Mouse (Mus musculus) CH12.LX (cell line): ENCODE data around the gene Sh3rf1. TPM values are rescaled to one million over a fixed set of nuclear protein-coding genes. Genes with fewer than 3 reads are reported as not detected.
A peak's percentile ranks its signal among the peaks of the same experiment; 100 is the strongest.

Experiments
- DNase-seq: peaks from one replicate; pipeline ENCODE4 v3.0.0-alpha.2; 2013; ENCODE audit errors: extremely low read depth
- H3K27ac ChIP-seq: 2 replicates; pipeline ENCODE4 v1.5.1; 2012; ENCODE audit warnings: low read depth, mild to moderate bottlenecking, control low read depth, moderate library complexity; ENCODE audit not compliant: insufficient read depth
- H3K27me3 ChIP-seq: replicated peaks from 2 replicates; pipeline ENCODE3; 2012; ENCODE audit warnings: inconsistent platforms
- H3K36me3 ChIP-seq, 2 experiments: replicated peaks in 1 of 2; 2 replicates each; pipeline versions ENCODE3 to v1.6.1; 2012; ENCODE audit warnings: inconsistent platforms in 1 of 2, low read length in 1 of 2, mild to moderate bottlenecking in 1 of 2, mixed read lengths in 1 of 2, moderate library complexity in 1 of 2; ENCODE audit not compliant: control insufficient read depth in 1 of 2, insufficient read depth in 1 of 2
- H3K4me1 ChIP-seq, 2 experiments: 2 replicates each; pipeline ENCODE4 v1.6.1; 2012; ENCODE audit warnings: inconsistent platforms in 1 of 2, moderate library complexity in 1 of 2; ENCODE audit not compliant: insufficient read depth in 2 of 2, control insufficient read depth in 1 of 2
- H3K4me2 ChIP-seq: 2 replicates; pipeline ENCODE4 v1.6.1; 2012; ENCODE audit warnings: low read depth, mild to moderate bottlenecking, control low read depth; ENCODE audit not compliant: poor library complexity, insufficient read depth, severe bottlenecking
- H3K4me3 ChIP-seq, 3 experiments: fragments of 150-350 bp in 1 of 3; sonication (generic) in 1 of 3; replicated peaks in 1 of 3; 2 replicates each; pipeline versions ENCODE3 to v1.5.1; 2011 to 2012; ENCODE audit warnings: low read depth in 2 of 3, low read length in 2 of 3, mild to moderate bottlenecking in 2 of 3, moderate library complexity in 2 of 3, control low read depth in 1 of 3, improper control_type of control experiment in 1 of 3, inconsistent platforms in 1 of 3, mixed read lengths in 1 of 3; ENCODE audit not compliant: poor library complexity in 1 of 3
- H3K79me2 ChIP-seq: replicated peaks from 2 replicates; pipeline ENCODE4 v1.6.1; 2012; ENCODE audit warnings: mild to moderate bottlenecking, moderate library complexity; ENCODE audit not compliant: control insufficient read depth, poor library complexity, insufficient read depth, severe bottlenecking; ENCODE audit errors: extremely low read depth
- H3K9ac ChIP-seq: 2 replicates; pipeline ENCODE4 v1.6.1; 2012; ENCODE audit warnings: low read depth, mild to moderate bottlenecking, control low read depth, moderate library complexity; ENCODE audit not compliant: insufficient read depth
- H3K9me3 ChIP-seq: replicated peaks from 2 replicates; pipeline ENCODE3; 2012; ENCODE audit warnings: low read length, inconsistent platforms, mixed read lengths
- BHLHE40 ChIP-seq: IDR thresholded peaks from 2 replicates; pipeline ENCODE4 v1.6.1; 2011; ENCODE audit warnings: mild to moderate bottlenecking, low read depth, low read length, improper control_type of control experiment
- CHD2 ChIP-seq: IDR thresholded peaks from 2 replicates; pipeline ENCODE4 v1.6.1; 2011; ENCODE audit warnings: low read length, improper control_type of control experiment
- CTCF ChIP-seq, 2 experiments: IDR thresholded peaks in 1 of 2; conservative IDR thresholded peaks in 1 of 2; 2 replicates each; pipeline ENCODE4 v1.5.1; 2011 to 2012; ENCODE audit warnings: low read depth in 2 of 2, low read length in 2 of 2, improper control_type of control experiment in 1 of 2, inconsistent platforms in 1 of 2, mild to moderate bottlenecking in 1 of 2, moderate library complexity in 1 of 2
- E2F4 ChIP-seq: IDR thresholded peaks from 2 replicates; pipeline ENCODE4 v1.6.1; 2011; ENCODE audit warnings: low read depth, low read length, improper control_type of control experiment; ENCODE audit not compliant: insufficient replicate concordance
- ELF1 ChIP-seq: IDR thresholded peaks from 2 replicates; pipeline ENCODE4 v1.6.1; 2014; ENCODE audit warnings: low read depth, mild to moderate bottlenecking, inconsistent platforms, low read length, improper control_type of control experiment
- ETS1 ChIP-seq: conservative IDR thresholded peaks from 2 replicates; pipeline ENCODE4 v1.6.1; 2012; ENCODE audit warnings: low read depth, mild to moderate bottlenecking, inconsistent platforms, low read length, improper control_type of control experiment, moderate library complexity
- GABPA ChIP-seq: IDR thresholded peaks from 2 replicates; pipeline ENCODE4 v1.6.1; 2012; ENCODE audit warnings: low read depth, low read length, improper control_type of control experiment, inconsistent platforms; ENCODE audit not compliant: insufficient replicate concordance
- HCFC1 ChIP-seq: IDR thresholded peaks from 2 replicates; pipeline ENCODE4 v1.6.1; 2012; ENCODE audit warnings: low read depth, mild to moderate bottlenecking, inconsistent platforms, low read length, improper control_type of control experiment
- JUN ChIP-seq: IDR thresholded peaks from 2 replicates; pipeline ENCODE4 v1.6.1; 2011; ENCODE audit warnings: low read depth, mild to moderate bottlenecking, low read length, improper control_type of control experiment, moderate library complexity; ENCODE audit not compliant: insufficient read depth
- JUND ChIP-seq: conservative IDR thresholded peaks from 2 replicates; pipeline ENCODE4 v1.6.1; 2011; ENCODE audit warnings: low read depth, low read length, improper control_type of control experiment
- MAX ChIP-seq: IDR thresholded peaks from 2 replicates; pipeline ENCODE4 v1.6.1; 2011; ENCODE audit warnings: low read length, improper control_type of control experiment
- MAZ ChIP-seq: IDR thresholded peaks from 2 replicates; pipeline ENCODE4 v1.6.1; 2012; ENCODE audit warnings: low read depth, mild to moderate bottlenecking, inconsistent platforms, low read length, improper control_type of control experiment, moderate library complexity
- MYC ChIP-seq: IDR thresholded peaks from 2 replicates; pipeline ENCODE4 v1.6.1; 2011; ENCODE audit warnings: low read depth, mild to moderate bottlenecking, improper control_type of control experiment, low read length
- NRF1 ChIP-seq: IDR thresholded peaks from 2 replicates; pipeline ENCODE4 v1.6.1; 2014; ENCODE audit warnings: low read depth, mild to moderate bottlenecking, inconsistent platforms, low read length, improper control_type of control experiment, moderate library complexity
- RAD21 ChIP-seq: IDR thresholded peaks from 2 replicates; pipeline ENCODE4 v1.6.1; 2011; ENCODE audit warnings: low read depth, mild to moderate bottlenecking, low read length, improper control_type of control experiment, moderate library complexity
- SIN3A ChIP-seq: IDR thresholded peaks from 2 replicates; pipeline ENCODE4 v1.6.1; 2012; ENCODE audit warnings: low read length, improper control_type of control experiment, inconsistent platforms
- TCF12 ChIP-seq: IDR thresholded peaks from 2 replicates; pipeline ENCODE4 v1.6.1; 2014; ENCODE audit warnings: low read depth, mild to moderate bottlenecking, inconsistent platforms, low read length, improper control_type of control experiment
- UBTF ChIP-seq: IDR thresholded peaks from 2 replicates; pipeline ENCODE4 v1.6.1; 2012; ENCODE audit warnings: low read depth, mild to moderate bottlenecking, inconsistent platforms, low read length, improper control_type of control experiment, moderate library complexity
- ZC3H11A ChIP-seq: IDR thresholded peaks from 2 replicates; pipeline ENCODE4 v1.6.1; 2012; ENCODE audit warnings: low read depth, mild to moderate bottlenecking, inconsistent platforms, low read length, improper control_type of control experiment
- ZMIZ1 ChIP-seq: IDR thresholded peaks from 2 replicates; pipeline ENCODE4 v1.6.1; 2012; ENCODE audit warnings: low read depth, mild to moderate bottlenecking, inconsistent platforms, low read length, improper control_type of control experiment
- ZNF384 ChIP-seq: IDR thresholded peaks from 2 replicates; pipeline ENCODE4 v1.6.1; 2012; ENCODE audit warnings: low read depth, low read length, improper control_type of control experiment, inconsistent platforms
- dilution Hi-C: fragments of 300-500 bp; cut with MboI; formaldehyde crosslinking; loops from 2 replicates; pipeline ENCODE4 v1.14.3; 2020; ENCODE audit warnings: low sequenced_read_pairs; ENCODE audit not compliant: extremely low pct_unique_long_range_greater_than_20kb, extremely low pct_ligation_motif_present
- in situ Hi-C: fragments of 300-500 bp; cut with MboI; formaldehyde crosslinking; loops from 3 replicates; pipeline ENCODE4 v1.14.3; 2019; ENCODE audit warnings: low sequenced_read_pairs, low pct_ligation_motif_present, low pct_unique_long_range_greater_than_20kb, mixed read lengths
- polyA plus RNA-seq: library from polyadenylated mRNA; unstranded; fragments of >175 nt; gene quantifications from 2 replicates; pipeline ENCODE4 v1.2.1, GENCODE M21; 2012; ENCODE audit warnings: low read depth; ENCODE audit not compliant: insufficient read length
- total RNA-seq, 2 experiments: library from RNA; depleted of rRNA; stranded (reverse); fragments of 300-350 nt in 1 of 2; fragments of >200 nt in 1 of 2; gene quantifications; 2 replicates each; pipeline ENCODE4 v1.2.3; 2012 to 2014

The Sh3rf1 gene
- total and polyA plus RNA-seq, 3 experiments: 6.0 to 16.8 (median 10.6) TPM

DNA sequence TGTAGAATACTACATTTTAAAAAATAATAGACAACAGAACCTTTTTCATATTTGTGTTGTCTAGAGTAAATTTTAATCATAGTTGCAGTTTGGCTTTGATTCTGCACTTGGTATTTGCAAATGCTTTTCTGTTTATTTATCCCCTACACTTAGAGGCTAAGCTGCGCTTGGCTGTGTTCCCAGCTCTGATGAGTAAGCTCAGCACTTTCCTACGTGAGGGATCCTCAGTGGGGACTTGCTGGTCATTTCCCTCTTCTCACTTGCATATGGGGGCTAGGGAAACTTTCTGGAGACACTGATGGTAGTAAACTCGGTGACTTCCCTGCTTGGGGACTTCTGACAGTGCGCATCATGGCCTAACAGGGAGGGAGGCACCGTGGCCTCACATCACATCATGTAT is 41.7 kb downstream of the Sh3rf1 start:
- dilution Hi-C loops (no loop called here), in situ Hi-C loops (loop anchor here (5.0 kb wide), 1 partner anchor 38 kb away; no protein-coding TSS in a partner anchor)
- no peaks in the 10 kb centered on the region for H3K9me3 ChIP-seq
- H3K4me2 ChIP-seq: no peak overlapping the region
- peak; percentile 40 for DNase-seq
- H3K79me2 ChIP-seq: peaks cover 16% of the 10 kb centered on the region
- TF ChIP-seq CHD2 (no peak), JUN (no peak), CTCF (conservative IDR thresholded peaks at IDR 0.05 in 1 of 2, IDR thresholded peaks at IDR 0.05 in 1 of 2; ENCODE audit: low read depth in 2 of 2, low read length in 2 of 2) (no peak), MAZ (no peak), GABPA (no peak), ZMIZ1 (no peak), UBTF (no peak), ZNF384 (no peak)
- peaks cover 0 to 23% of the 10 kb centered on the region in 2 experiments for H3K36me3 ChIP-seq
- no peak overlapping the region for H3K9ac ChIP-seq
- no peak overlapping the region for H3K4me3 ChIP-seq
- H3K27me3 ChIP-seq: no peaks in the 10 kb centered on the region
- peaks cover 8 to 46% of the 10 kb centered on the region in 2 experiments for H3K4me1 ChIP-seq
- no peak overlapping the region for H3K27ac ChIP-seq

DNA sequence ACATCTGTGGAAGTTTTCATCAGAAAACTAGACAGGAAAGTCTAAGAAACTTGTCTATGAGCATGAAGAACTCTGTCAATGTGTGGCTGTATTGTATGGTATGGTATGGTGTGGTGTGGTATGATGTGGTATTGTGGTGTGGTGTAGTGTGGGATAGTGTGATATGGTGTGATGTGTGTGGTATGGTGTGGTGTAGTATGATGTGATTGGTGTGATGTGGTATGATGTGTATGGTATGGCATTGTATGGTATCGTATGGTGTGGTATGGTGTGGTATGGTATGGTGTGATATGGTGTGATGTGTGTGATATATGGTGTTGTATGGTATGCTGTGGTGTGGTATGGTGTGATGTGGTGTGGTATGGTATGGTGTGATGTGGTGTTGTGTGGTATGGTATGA is 43.4 kb downstream of the Sh3rf1 start:
- in situ Hi-C loops (loop anchor here (5.0 kb wide), 1 partner anchor 40 kb away; no protein-coding TSS in a partner anchor), dilution Hi-C loops (no loop called here)
- peaks cover 10% of the 10 kb centered on the region for H3K79me2 ChIP-seq
- H3K27ac ChIP-seq: no peak overlapping the region
- H3K4me1 ChIP-seq: peaks cover 10 to 46% of the 10 kb centered on the region in 2 experiments
- no peak for DNase-seq
- H3K9ac ChIP-seq: no peak overlapping the region
- H3K36me3 ChIP-seq: peaks cover 0 to 26% of the 10 kb centered on the region in 2 experiments
- H3K4me3 ChIP-seq: peak overlapping the region in 1 of 3 experiments; percentile 25
- H3K27me3 ChIP-seq: no peaks in the 10 kb centered on the region
- H3K9me3 ChIP-seq: no peaks in the 10 kb centered on the region
- TF ChIP-seq JUN: no peak
- no peak for TF ChIP-seq NRF1
- no peak for TF ChIP-seq GABPA
- no peak for TF ChIP-seq E2F4
- TF ChIP-seq ZC3H11A: no peak
- no peak for TF ChIP-seq HCFC1
- TF ChIP-seq BHLHE40: no peak
- TF ChIP-seq ETS1: no peak
- no peak for TF ChIP-seq RAD21
- TF ChIP-seq JUND: no peak
- TF ChIP-seq MYC: no peak
- TF ChIP-seq SIN3A: no peak
- no peak for TF ChIP-seq TCF12
- TF ChIP-seq UBTF: no peak
- no peak for TF ChIP-seq CHD2
- TF ChIP-seq MAX: no peak
- no peak for TF ChIP-seq ELF1
- no peak overlapping the region for H3K4me2 ChIP-seq
